Mouse (Mus musculus) ovary, postnatal 10 days (tissue): ENCODE measurements at regions not wholly inside any gene's neighbourhood (a gene's known extent, or its start where the extent isn't known, plus 50 kb on each side); places are given as distances from the start of the nearest gene placed in this dataset.

Source experiments
- DNase-seq: peaks from one replicate; pipeline ENCODE4 v3.0.0; 2022; ENCODE audit warnings: low spot score

DNA sequence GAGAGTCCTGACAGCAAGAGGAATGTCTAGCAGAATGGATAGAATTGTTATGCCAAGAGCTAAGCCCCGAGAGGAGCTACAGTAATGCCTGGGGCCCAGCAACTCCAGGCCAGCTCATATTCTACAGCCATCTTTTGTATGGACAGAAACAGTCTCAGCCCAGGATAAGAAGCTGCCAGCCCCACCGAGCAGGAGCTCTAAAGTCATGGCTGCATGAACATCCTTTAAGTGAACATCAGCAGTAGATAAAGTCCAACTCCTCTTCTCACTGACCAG is 141.6 kb upstream of the Snx19 start:
- DNase-seq, result no peak

DNA sequence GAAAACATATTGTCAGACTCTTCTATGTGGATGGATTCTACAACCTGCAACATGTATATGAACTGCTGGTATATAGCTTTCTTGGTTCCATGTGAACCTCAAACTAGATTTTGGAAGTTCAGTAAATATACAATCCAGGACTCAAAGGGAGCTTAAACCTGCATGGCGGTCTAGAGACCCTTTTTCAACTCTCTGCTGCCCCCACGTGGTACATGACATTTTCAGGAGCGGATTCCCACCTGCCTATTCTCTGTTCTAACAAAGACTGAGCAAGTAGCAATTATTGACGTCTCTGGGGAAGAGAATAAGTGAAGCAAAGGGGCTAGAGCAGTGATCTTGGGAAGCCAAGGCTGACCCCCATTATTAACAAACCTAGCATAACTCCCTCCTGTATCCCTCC is 127.1 kb upstream of the Snx19 start:
- peak; percentile 24 for DNase-seq

DNA sequence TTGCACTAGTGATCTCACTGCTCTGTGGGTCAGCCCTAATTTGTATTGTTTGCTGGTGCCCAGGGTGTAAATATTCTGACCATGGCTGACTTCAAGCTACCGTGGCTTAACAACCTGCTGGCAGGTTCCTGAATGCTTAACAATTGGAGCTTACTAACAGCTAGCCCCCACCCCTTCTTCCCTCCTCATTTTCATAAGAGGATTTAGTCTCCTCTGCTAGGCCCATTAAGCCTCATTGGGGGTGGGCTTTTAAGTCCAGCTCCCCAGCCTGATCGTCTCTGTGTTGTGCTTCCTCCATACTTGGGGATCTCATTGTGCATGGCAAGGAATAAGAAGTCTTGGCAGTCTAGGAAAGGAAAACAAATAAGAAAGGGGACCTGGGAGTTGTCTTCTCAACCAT is 118.6 kb upstream of the Snx19 start:
- no peak for DNase-seq

DNA sequence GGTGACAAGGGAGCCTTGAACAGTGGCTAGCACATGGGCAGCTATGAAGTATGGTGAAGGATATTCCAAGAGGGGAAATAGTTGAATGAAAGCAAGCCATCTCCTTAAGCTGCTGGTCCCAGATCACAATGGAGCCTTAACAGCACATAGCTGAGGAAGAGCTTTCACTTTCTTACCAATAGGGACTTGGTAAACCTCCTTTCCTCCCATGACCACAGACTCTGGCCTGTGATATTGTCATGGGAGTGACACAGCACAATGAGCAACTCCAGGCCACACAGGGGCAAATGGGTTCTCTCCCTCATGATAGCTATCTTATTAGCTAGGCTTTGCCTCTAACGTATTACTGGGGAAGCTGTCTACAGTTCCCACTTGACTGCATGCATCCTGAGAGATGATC is 113.5 kb upstream of the Snx19 start:
- DNase-seq, result no peak

DNA sequence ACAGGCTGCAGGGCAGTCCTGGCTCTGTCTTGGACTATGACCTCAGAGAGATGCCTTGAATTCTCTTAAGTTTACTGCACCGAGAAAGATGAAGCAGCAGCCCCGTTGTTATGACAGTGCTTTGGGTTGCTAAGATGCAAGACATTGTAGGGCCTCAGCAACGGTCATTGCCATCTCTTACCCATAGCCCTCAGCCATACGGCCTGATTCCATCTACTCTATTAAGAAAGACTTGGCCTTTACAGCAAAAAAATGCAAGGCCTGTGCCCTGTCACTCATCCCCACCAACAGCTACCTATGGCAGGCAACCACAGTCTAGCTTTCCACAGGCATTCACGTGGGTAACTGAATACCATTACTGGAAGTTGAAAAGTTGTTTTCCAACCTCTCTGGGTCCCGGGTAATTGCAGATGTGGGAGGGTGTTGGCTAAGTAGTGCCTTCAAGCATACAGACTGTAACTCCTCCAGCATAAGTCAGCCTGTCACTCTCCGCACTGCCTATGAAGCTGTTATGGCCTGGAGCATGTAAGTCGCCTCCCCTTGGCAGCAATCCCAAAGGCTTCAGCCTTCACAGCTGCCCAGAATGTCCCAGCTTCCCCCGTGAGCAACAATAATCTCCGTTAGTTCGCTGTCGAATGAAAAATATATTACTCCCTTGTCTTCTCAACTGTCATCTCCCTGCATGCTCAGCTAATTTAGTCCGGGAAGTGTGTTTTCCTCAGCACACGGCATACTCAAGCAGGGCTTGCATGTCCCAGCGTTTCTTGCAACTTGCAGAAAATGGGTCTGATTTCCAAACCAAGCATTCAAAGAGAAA is 112.3 kb upstream of the Snx19 start:
- DNase-seq, result peak; percentile 7

DNA sequence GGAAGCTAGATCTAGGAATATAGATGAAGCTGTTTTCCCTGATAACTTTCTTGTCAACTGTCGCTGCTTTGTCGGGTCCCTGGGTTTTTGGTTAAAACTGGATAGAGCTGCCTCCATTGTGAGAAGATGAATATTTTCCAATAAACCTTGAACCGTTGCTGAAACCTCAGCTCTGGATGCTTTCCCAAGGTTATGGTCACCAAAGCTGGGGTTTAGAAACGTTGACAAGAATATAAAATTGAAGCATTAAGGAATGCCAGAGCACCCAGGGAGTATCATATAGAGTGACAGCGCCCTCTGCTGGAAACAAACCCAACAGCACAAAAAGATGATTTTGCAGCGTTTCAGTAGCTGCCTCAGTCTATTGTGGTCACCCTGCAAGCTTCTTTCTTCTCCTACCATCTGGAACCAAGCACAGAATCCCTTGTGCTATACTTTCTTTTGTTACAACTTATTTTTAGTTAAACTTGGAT is 111.7 kb upstream of the Snx19 start:
- peak; percentile 16 for DNase-seq

DNA sequence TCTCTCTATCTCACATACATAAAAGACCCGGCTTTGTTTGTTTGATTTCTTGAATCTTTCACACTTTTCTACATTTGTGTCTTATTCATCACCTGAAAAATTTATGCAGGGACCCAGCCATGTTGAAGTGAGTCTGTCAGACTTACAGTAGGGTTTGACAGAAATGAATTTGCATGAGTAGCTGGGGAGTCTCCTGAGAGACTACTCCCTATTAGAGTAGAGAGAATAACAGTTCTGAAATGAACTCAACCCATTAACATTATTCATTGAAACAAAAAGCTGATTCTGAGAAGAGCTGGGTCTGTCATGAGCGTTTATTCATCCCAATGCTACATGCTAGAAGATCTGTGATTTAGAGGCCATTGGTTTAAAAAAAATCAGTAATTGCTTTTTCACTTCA is 82.0 kb upstream of the Snx19 start:
- DNase-seq, result no peak

DNA sequence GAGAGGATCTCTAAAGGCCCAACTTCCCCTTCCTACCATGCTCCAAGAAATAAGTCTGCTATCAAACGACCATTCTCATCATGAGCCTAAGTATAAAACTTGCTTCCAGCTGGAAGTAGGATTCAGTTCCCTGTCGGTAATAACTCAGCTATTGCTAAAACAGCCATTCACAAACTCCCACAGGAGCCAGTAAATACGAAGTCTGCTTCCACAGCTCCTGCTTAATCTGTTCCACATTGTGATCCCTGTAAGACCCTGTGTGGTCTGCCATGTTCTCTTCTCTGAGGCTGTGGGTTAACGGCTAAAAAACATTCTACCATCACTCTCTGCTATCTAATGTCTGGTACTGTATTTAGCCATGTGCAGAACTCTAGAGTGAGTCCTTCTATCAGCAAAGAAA is 72.9 kb upstream of the Snx19 start:
- no peak for DNase-seq

DNA sequence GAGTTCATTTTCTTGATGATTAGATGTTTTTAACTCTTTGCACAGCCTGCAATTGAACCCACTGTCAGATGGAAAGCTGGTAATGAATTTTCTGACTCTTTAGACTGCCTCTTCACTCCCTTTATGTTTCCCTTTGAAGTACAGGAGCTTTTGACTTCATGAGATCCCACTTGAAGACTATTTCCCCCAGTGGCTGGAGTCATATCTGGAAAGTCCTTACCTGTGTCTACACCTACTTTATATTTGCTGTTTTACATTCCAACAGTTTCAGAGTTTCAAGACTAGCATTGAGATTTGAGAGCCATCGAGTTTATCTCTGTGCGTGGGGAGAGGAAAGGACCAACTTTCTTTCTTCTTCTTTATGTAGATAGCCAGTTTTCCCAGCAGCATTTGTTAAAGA is 71.3 kb upstream of the Snx19 start:
- DNase-seq, result no peak

DNA sequence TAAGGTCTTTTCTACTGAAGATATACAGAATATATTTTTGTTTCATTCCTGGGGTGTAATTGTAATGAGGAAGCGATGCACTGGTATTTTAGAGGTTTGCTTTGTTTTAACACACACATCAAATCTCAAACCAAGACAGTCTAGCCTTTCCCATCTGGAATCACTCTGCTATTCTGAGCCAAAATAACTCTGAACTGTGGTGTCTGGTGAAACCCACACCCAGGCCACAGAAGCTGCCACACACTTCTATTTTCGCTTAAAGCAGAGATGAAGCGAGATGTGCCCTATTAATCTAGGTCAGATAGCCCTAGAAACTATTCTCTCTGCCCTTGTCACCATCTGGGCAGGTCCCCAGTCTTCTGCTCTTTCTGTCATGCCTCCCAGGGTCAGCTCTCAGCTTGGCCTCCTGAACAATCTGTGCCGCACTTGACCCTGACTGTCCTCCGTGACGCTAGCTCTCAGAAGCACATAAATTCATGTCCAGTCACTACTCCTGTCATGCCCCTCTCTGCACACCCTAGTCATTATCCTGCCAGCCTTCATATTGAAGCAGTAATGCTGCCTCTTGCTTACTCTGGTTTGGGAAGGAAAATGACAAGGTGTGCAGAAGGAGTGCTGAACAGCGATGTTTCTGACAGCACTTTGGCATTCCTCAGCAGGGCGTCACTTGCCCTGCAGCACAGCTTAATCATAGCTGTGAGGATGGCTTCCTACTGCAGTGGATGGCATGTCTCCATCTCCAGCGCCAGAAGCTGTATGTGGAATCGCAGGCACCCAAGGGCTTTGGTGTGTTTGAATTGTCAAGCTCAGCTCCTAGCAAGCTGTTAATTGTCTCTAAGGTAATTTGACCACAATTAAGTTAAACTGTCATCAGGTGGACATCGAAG is 57.1 kb upstream of the Snx19 start:
- no peak for DNase-seq

DNA sequence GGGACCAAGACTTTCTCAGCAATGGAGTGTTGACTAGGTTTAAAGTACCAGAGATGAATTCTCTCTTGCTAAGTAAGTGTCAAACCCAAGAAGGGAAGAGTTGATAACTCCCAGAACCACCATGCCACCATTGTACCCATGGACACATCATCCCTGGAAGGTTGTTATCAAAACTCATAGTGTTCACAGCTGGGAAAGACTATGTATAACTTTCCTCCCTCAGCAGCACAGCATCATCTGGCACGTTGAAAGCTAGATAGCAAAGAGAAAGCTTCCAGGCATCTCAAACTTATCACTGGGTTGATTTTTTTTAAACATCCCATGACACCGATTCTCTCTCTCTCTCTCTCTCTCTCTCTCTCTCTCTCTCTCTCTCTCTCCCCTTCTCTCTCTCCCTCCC is 56.1 kb upstream of the Snx19 start:
- no peak for DNase-seq

DNA sequence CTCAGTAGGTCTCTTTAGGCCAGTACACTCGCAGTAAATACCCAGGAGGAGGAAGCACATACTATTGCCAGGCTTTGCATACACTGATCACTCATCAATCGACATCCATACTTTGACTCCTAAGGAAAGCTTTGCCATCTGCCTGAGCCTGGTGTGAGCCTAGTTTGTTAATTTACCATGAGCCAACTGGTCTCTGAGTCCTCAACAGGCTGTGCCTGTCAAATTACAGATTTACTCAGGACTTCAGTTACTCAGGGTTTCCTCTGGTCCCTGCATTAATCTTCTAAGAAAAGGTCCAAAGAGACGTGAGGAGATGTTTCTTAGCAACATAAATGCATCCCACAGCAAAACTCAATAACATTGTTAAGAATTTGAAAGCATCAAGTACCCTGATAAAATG is 50.0 kb upstream of the Snx19 start:
- no peak for DNase-seq
